Mouse (Mus musculus) thymus, adult 18-20 months (tissue): ENCODE data around the gene Kif1b.
"Not testable (repeated sequence)": the region's sequence is repeated elsewhere in the genome, so short reads cannot be mapped to it uniquely, and the experiment has no call there.

Experiments used
- DNase-seq, 2 experiments: peaks; one replicate each; pipeline ENCODE4 v3.0.0; 2022; ENCODE audit warnings: mixed read lengths in 2 of 2

Gene Kif1b

GRCm38 (mm10) chr4:149215982-149216381, 91.5 kb downstream of the Kif1b start:
- DNase-seq = no peak

GRCm38 (mm10) chr4:149215397-149215796, 92.1 kb downstream of the Kif1b start:
- DNase-seq = no peak

- DNase-seq = not testable (repeated sequence)
Measured at GRCm38 (mm10) chr4:149214468-149214867, 93.0 kb downstream of the Kif1b start.

DNA sequence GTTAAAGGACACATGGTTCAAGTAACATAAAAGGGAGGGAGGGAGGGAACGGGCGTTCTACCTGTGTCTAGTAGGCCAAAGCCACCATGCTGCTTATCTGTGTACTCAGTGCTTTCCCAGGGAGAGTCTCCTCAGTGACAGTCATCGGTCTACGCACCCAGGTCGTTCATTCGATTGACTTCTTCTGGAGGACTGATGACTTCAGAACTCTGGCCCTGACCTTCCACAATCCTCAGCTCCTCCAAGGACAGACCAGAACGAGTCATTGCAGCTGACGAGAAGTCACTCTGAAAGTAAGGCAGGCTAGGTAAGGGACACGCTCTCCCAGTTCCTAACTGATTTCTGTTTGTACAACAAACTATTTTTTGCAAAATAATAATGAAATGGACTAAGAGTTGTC, 94.0 kb downstream of the Kif1b start:
- no peak for DNase-seq

DNA sequence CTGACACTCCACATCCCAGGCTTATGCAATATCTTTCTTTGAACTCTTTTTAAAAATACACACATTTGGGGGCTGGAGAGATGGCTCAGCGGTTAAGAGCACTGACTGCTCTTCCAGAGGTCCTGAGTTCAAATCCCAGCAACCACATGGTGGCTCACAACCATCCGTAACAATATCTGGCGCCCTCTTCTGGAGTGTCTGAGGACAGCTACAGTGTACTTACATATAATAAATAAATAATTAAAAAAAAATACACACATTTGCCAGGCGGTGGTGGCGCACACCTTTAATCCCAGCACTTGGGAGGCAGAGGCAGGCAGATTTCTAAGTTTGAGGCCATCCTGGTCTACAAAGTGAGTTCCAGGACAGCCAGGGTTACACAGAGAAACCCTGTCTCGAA, 96.1 kb downstream of the Kif1b start:
- DNase-seq = not testable (repeated sequence)

DNA sequence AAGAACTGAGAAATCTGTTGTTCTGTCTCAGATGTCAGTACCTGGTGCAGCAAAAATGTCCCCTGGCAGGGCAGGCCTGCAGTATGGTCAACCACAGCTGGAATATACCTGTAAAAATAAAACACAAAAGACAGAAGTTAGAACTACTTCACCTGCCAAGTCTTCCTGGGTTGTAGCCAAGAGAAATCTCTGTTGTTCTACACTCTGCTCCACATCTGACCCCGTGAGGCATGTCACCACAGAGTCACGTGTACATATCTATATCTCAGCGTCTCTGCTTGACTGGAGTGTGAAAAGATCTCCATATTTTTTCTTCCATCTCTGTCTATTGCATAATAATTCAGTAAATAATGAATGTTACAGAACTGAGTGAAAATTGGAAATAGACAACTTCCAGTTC, 105.0 kb downstream of the Kif1b start:
- DNase-seq = no peak

DNA sequence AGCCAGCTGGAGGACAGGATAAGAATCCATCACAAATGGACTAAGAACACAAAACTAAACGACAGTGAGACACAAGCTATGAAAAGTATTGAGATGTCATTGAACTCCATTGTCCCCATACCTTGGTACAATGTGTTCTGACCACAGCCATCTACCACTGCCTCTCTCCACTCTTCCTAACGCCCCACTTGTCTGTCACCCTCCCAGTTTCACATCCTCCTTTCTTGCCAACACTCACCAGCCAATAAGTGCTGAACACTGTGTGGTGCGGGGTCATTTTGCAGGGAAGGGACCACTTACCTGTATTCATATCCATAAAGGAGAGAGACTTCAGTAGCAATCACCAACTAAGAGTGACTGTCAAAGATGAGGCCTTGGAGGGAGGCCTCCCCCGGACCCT, 106.4 kb downstream of the Kif1b start:
- DNase-seq = no peak

DNA sequence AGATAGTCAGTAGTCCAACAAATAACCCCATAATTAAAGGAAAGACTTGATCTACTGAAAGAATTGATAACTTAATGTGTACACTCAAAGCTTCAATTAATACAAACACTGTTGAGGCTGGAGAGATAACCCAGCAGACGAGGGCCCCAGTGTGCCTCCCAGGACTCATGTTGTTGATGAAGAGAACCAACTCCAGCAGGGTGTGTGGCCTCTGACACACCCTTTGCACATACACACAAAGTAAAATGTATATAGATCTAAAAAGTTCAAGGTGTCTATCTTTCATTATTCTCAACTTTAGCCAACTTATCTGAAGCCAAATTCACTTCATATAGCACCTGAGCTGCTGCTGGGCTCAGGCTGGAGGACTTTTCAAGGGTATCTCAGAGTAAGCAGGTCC, 110.3 kb downstream of the Kif1b start:
- no peak for DNase-seq

DNA sequence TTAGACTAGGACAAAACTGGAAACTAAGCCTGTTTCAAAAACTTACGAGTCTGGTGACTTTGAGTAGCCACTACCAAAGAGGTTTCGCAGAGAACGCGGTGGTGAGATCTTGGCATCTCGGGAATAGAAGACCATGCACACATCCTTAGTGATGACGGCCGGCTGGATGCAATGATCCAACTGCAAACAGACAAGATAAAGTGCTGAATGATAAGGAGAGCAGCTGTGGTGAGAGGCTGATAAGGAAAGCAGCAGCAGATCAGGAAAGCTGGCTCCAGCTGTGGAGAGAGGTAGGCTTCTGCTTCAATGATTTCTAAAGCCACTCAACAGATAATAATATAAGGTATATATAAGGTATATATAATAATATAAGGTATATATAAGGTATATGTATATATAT, 116.4 kb downstream of the Kif1b start:
- no peak for DNase-seq

DNA sequence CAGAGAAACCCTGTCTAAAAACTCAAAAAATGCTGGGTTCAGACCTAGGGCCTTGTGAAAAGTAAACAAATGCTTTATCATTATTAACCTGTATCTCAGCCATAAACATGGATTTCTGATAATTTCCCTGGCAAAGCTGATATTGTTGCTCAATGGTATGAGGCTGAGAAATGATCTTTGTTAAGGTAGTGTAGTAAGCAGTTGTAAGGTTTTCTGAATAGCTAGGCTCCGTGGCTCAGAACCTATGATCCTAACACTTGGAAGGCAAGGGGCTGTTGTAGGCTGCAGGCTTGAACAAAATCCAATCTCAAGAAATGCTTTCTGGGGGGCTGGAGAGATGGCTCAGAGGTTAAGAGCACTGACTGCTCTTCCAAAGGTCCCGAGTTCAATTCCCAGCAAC, 118.9 kb downstream of the Kif1b start:
- DNase-seq = no peak

DNA sequence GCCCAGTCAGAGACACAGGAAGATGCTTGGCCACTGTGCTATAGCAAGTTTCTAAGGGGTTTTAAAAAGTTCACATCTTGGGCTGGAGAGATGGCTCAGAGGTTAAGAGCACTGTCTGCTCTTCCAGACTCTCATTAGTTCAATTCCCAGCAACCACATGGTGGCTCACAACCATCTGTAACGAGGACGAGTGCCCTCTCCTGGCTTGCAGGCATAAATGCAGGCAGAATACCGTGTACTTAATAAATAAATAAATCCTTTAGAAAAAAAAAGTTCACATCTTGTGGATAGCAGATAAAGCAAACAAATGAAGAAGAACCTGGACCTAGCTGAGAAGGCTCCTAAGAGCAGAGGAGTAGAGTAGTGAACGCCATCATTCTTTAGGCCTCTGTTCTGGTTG, 124.7 kb downstream of the Kif1b start:
- no peak for DNase-seq

DNA sequence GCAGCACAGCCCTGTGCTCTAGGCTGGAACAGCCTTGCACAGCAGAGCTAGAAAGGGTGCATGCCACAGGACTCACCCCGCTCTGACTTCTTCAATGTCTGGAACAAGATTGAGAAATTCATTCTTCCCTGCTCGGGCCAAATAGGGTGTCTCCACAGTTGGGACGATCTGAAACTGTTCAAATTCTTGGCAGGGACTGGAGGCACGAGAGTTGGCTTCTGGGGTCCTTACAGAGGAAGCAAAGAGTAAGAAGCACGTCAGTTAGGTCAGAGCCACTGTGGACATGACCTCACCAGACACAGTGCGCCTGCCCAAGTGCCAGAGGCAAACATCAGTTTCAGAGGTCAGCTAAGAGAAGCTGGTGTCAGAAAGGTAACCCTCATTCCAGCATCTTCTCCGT, 125.3 kb downstream of the Kif1b start:
- no peak for DNase-seq

DNA sequence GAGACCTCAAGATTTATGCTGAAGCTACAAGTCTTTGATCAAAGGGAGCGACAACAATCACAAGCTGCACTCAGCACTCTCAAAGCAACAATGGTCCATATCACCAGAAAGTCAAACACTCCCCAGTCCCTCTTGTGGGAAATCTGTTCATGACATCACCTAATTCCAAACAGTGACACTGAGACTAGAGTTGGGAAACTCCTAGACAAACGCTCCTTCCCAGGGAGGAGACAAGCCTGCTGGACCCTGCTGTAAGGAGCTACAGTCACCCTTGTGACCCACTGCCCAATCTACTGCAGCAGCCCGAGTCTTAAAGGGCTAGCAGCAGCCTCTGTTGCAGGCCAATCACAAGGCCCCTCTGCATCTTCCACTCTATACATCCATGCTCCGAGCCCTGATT, 127.9 kb downstream of the Kif1b start:
- no peak for DNase-seq

DNA sequence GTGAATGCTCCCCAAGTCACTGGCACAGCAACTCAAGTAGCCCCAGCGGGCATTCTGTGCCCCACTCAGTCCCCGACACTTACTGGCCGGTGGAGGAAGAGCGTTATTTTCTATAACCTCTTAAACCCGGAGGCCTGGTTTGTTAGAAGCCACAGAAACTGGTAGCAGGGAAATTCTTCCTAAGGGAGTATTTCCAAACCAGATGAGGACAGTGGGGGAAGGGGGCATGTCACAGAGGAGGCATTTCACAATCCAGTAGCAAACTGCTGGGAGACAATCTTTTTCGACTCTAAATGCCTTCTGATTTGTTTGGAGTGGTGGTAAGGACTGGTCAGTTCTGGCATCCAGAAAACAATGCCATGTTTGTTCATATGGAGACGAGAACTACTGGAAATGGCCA, 128.3 kb downstream of the Kif1b start:
- DNase-seq = no peak

- no peak for DNase-seq
Measured at GRCm38 (mm10) chr4:149178328-149178727, 129.2 kb downstream of the Kif1b start.

GRCm38 (mm10) chr4:149177046-149177445, 130.4 kb downstream of the Kif1b start:
- DNase-seq = no peak

DNA sequence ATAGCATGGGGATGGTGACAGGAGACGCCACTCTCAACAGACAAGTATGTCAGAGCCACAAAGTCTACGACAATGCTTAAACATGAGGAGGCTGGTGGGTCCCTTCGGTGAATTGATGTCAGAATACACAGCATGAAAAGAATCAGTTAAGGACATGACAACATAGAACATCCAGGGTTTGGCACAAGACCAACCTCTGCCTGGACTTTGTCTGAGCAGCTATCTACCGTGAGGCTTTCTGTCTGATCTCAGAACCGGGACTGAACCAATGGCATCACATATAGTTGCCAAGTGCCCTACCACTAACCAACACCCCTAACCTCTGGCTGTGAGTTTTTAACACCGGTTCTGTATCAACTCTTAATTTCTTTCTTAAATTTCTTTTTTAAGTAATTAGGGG, 130.8 kb downstream of the Kif1b start:
- no peak for DNase-seq

- DNase-seq = no peak
Measured at GRCm38 (mm10) chr4:149173661-149174060, 133.8 kb downstream of the Kif1b start.

DNA sequence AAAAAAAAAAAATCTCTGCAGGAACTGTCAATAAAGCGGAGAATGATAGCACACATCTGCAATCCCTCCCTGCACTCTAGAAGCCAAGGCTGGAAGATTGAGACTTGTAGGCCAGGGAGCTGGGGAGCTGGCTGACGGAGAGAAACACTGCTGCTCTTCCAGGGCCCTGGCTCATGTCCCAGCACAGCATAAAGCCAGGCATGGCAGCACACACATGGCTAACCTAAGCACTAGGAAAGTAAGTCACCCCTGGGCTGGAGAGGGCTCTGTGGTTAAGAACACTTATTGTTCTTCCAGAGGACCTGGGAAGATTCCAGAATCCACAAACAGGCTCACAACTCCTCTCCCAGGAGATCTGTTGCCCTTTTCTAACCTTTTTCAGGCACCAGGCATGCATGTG, 134.8 kb downstream of the Kif1b start:
- DNase-seq = no peak

DNA sequence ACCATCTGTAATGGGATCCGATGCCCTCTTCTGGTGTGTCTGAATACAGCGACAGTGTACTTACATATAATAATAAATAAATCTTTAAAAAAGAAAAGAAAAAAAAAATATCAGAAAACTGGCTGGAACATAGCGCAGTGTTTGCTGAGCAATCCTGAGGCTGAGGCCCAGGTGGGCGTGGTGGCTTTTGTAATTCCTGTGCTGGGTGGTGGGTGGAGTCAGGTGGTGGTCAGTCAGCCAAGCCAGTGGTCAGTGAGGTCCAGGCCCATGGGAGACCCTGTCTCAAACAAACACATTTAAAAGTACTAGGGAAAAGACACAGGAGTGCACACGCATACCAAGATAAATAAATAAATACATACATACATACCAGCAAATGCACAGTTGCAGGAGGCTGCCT, 135.4 kb downstream of the Kif1b start:
- DNase-seq = no peak

DNA sequence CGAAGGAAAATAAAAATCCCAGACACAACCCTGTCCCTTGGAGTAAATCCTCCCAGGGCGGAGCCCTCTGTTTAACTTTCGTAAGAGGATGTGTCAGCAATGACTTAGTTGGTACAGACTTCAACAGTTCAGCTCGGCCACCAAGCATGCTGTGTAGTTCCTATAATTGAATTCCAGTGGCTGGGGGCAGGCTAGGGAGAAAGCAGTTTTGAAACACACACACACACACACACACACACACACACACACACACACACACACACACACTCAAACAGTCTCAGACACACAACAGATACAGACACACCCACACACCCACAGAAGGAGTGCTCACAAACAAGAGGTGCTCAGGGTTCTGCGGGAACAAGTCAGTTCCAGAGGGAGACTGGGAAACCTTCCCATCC, 135.9 kb downstream of the Kif1b start:
- no peak for DNase-seq

- no peak for DNase-seq
Measured at GRCm38 (mm10) chr4:149170394-149170931, 137.0 kb downstream of the Kif1b start.

DNA sequence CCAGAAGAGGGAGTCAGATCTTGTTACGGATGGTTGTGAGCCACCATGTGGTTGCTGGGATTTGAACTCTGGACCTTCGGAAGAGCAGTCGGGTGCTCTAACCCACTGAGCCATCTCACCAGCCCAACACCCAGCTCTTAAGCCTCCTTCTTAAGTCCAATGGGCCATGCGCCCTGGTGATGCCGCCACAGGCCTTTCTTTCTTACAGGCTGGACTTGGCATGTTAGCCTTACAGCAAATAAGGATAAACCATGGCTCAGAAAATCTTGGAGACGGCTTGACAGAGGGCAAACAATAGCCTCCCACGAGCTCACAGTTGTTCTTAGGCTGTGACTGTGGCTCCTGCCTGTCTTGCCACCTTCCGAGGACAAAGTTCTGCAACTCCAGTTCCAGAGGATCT, 137.6 kb downstream of the Kif1b start:
- not testable (repeated sequence) for DNase-seq

- no peak for DNase-seq
Measured at GRCm38 (mm10) chr4:149168016-149168415, 139.5 kb downstream of the Kif1b start.

- peak; percentile 46 to 54 for DNase-seq
Measured at GRCm38 (mm10) chr4:149166957-149167611, 140.4 kb downstream of the Kif1b start.
